Mouse (Mus musculus): ENCODE measurements around the gene Zfp160.

GRCm38 (mm10) chr17:20960386-20960785, 48.3 kb upstream of the Zfp160 start:
- TF ChIP-seq CTCF (conservative IDR thresholded peaks at IDR 0.05 in 1 of 2, IDR thresholded peaks at IDR 0.05 in 1 of 2; ENCODE audit: low read depth in 2 of 2, low read length in 2 of 2) (no peak), MYC (IDR thresholded peaks at IDR 0.05; ENCODE audit: low read depth, low read length) (no peak), ZNF384 (IDR thresholded peaks at IDR 0.05; ENCODE audit: low read depth, low read length) (no peak)
